Mouse (Mus musculus): Measurements from ENCODE around the gene Ccdc60. TPM values are rescaled to one million over a fixed set of nuclear protein-coding genes. Genes with fewer than 3 reads are reported as not detected.
A peak's percentile ranks its signal among the peaks of the same experiment; 100 is the strongest.

Ccdc60 gene
- polyA plus RNA-seq, 1 experiment from 2014 or later, result 3.1 TPM

GRCm38 (mm10) chr5:116221916-116222315 is 66.9 kb downstream of the Ccdc60 start:
- Histone ChIP-seq H3K9ac (no peak overlapping the region), H3K4me3 (replicated peaks; ENCODE audit: low read length) (no peak overlapping the region), H3K4me2 (replicated peaks) (no peak overlapping the region), H3K4me1 (replicated peaks; ENCODE audit: control insufficient read depth, insufficient read depth, low read length) (no peaks in the 10 kb centered on the region; the same call in 1 of the 2 replicates), H3K9me3 (ENCODE audit: control insufficient read depth, low read length) (no peaks in the 10 kb centered on the region), H3K36me3 (replicated peaks; ENCODE audit: control insufficient read depth, insufficient read depth) (no peaks in the 10 kb centered on the region), H3K27me3 (ENCODE audit: control insufficient read depth, insufficient read depth, low read length) (no peaks in the 10 kb centered on the region), H3K27ac (no peak overlapping the region)
- ATAC-seq (ENCODE audit: low FRiP score) (no peak), DNase-seq (ENCODE audit: low spot score) (no peak)
- WGBS, result 95% methylated on average over 3 of the region's 3 CpGs

DNA sequence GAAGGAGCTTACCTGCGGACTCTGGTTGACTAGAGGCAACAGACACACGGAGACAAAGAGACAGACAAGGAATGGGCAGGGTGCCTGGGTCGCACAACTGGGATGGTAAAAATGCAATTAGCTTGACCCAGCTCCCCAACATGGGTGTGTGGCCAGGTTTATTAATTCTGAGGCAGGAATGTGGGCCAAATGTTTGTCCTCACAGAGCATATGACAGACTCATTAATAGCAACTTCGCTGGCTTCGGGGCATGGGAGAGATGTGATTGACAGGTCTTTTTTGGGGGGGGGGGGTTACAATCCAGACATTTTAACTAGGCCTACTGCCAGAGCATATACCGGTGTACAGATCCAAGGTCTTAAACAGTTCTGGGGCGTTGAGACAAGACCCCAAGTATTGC is 69.5 kb downstream of the Ccdc60 start:
- no peak overlapping the region for H3K27ac ChIP-seq
- 64% methylated on average over 7 of the region's 7 CpGs for WGBS
- no peaks in the 10 kb centered on the region; the same call in 1 of the 2 replicates for H3K4me1 ChIP-seq (replicated peaks; ENCODE audit: control insufficient read depth, insufficient read depth, low read length)
- no peak overlapping the region for H3K4me3 ChIP-seq (replicated peaks; ENCODE audit: low read length)
- H3K36me3 ChIP-seq (replicated peaks; ENCODE audit: control insufficient read depth, insufficient read depth), result no peaks in the 10 kb centered on the region
- no peaks in the 10 kb centered on the region for H3K9me3 ChIP-seq (ENCODE audit: control insufficient read depth, low read length)
- H3K9ac ChIP-seq, result no peak overlapping the region
- ATAC-seq (ENCODE audit: low FRiP score), result no peak
- H3K27me3 ChIP-seq (ENCODE audit: control insufficient read depth, insufficient read depth, low read length), result no peaks in the 10 kb centered on the region
- DNase-seq (ENCODE audit: low spot score), result no peak
- no peak overlapping the region for H3K4me2 ChIP-seq (replicated peaks)

- H3K9ac ChIP-seq, result no peak overlapping the region
- no peak overlapping the region for H3K27ac ChIP-seq
- WGBS, result 62% methylated on average over 5 of the region's 5 CpGs
- DNase-seq (ENCODE audit: low spot score) (no peak), ATAC-seq (ENCODE audit: low FRiP score) (no peak)
- no peak overlapping the region for H3K4me2 ChIP-seq (replicated peaks)
- no peaks in the 10 kb centered on the region for H3K27me3 ChIP-seq (ENCODE audit: control insufficient read depth, insufficient read depth, low read length)
- no peaks in the 10 kb centered on the region for H3K9me3 ChIP-seq (ENCODE audit: control insufficient read depth, low read length)
- no peaks in the 10 kb centered on the region for H3K36me3 ChIP-seq (replicated peaks; ENCODE audit: control insufficient read depth, insufficient read depth)
- no peak overlapping the region for H3K4me3 ChIP-seq (replicated peaks; ENCODE audit: low read length)
- peaks cover 21% of the 10 kb centered on the region; the same call in 1 of the 2 replicates for H3K4me1 ChIP-seq (replicated peaks; ENCODE audit: control insufficient read depth, insufficient read depth, low read length)
These were observed 76.1 kb downstream of the Ccdc60 start for GRCm38 (mm10) chr5:116212706-116213105.

GRCm38 (mm10) chr5:116209378-116210091 is 79.2 kb downstream of the Ccdc60 start:
- no peak overlapping the region for H3K4me3 ChIP-seq (replicated peaks; ENCODE audit: low read length)
- H3K27ac ChIP-seq, result peak overlapping the region; percentile 54
- DNase-seq (ENCODE audit: low spot score), result no peak
- no peak overlapping the region for H3K4me2 ChIP-seq (replicated peaks)
- peaks cover 21% of the 10 kb centered on the region; the same call in 1 of the 2 replicates for H3K4me1 ChIP-seq (replicated peaks; ENCODE audit: control insufficient read depth, insufficient read depth, low read length)
- WGBS, result 22% methylated on average over 11 of the region's 11 CpGs
- H3K9me3 ChIP-seq (ENCODE audit: control insufficient read depth, low read length), result no peaks in the 10 kb centered on the region
- no peaks in the 10 kb centered on the region for H3K27me3 ChIP-seq (ENCODE audit: control insufficient read depth, insufficient read depth, low read length)
- peak; percentile 46; the same call in 1 of the 2 replicates for ATAC-seq (ENCODE audit: low FRiP score)
- no peak overlapping the region for H3K9ac ChIP-seq
- H3K36me3 ChIP-seq (replicated peaks; ENCODE audit: control insufficient read depth, insufficient read depth), result no peaks in the 10 kb centered on the region

DNA sequence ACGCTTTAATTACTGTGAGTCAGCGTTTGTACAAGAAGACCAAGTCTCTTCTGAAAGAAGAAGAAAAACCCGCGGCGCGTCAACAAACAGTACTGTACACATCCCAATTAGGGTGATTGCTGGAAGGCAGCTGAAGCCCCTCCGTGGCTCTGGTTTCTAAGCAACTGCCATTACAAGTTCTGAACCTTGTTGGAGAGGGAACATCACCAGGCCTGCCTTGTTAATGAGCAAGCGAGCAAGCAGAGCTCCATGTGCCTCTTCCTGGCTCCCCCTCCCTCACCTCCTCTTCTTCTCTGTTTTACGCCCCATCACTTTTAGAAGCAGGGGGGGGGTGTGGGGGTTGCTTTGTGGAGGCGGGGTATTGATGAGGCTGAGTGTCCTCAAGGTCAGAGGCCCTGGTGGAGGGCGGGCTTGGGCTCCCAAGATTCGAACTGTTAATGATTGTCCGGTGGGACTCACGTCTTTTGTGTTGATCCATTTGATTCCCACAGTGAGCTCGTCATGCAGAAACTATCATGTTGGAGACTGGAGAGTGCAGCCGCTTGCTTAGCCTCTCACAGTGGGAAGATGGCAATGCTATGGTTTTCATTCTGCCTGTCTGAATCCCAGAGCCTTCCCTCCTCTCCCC is 79.9 kb downstream of the Ccdc60 start:
- WGBS, result 10% methylated on average over 16 of the region's 16 CpGs
- no peak overlapping the region for H3K9ac ChIP-seq
- peak overlapping the region; percentile 33 for H3K27ac ChIP-seq
- H3K27me3 ChIP-seq (ENCODE audit: control insufficient read depth, insufficient read depth, low read length), result no peaks in the 10 kb centered on the region
- peak; percentile 74 for DNase-seq (ENCODE audit: low spot score)
- no peaks in the 10 kb centered on the region for H3K9me3 ChIP-seq (ENCODE audit: control insufficient read depth, low read length)
- no peaks in the 10 kb centered on the region for H3K36me3 ChIP-seq (replicated peaks; ENCODE audit: control insufficient read depth, insufficient read depth)
- H3K4me3 ChIP-seq (replicated peaks; ENCODE audit: low read length), result no peak overlapping the region
- H3K4me1 ChIP-seq (replicated peaks; ENCODE audit: control insufficient read depth, insufficient read depth, low read length), result peaks cover 21% of the 10 kb centered on the region; the same call in 1 of the 2 replicates
- ATAC-seq (ENCODE audit: low FRiP score), result peak; percentile 79
- H3K4me2 ChIP-seq (replicated peaks), result no peak overlapping the region

- H3K9ac ChIP-seq, result no peak overlapping the region
- H3K36me3 ChIP-seq (replicated peaks; ENCODE audit: control insufficient read depth, insufficient read depth), result no peaks in the 10 kb centered on the region
- no peaks in the 10 kb centered on the region for H3K27me3 ChIP-seq (ENCODE audit: control insufficient read depth, insufficient read depth, low read length)
- no peak overlapping the region for H3K4me2 ChIP-seq (replicated peaks)
- 67% methylated on average over 5 of the region's 5 CpGs for WGBS
- H3K4me1 ChIP-seq (replicated peaks; ENCODE audit: control insufficient read depth, insufficient read depth, low read length), result no peaks in the 10 kb centered on the region
- H3K27ac ChIP-seq, result no peak overlapping the region
- H3K4me3 ChIP-seq (replicated peaks; ENCODE audit: low read length), result no peak overlapping the region
- no peaks in the 10 kb centered on the region for H3K9me3 ChIP-seq (ENCODE audit: control insufficient read depth, low read length)
- DNase-seq (ENCODE audit: low spot score) (no peak), ATAC-seq (ENCODE audit: low FRiP score) (no peak)
These were observed 86.1 kb downstream of the Ccdc60 start for GRCm38 (mm10) chr5:116202692-116203091.

DNA sequence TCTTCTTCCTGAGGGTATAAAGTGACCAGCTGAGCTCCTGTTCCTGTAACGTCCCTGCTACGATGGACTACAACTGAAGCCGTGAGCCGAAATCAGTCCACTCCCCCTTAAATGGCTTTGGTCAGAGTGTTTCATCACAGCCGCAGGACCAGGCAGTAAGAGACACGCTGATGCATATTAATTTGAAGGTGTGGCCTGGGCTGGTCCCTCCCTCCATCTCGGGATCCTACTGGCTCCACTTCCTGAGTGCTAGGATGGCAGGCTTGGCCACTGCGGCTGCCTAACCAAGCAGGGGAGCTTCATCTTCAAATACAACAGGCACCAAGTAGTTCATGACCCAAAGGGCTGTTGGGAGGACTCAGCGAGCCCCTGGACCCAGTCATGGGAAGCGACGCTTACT is 94.3 kb downstream of the Ccdc60 start:
- no peak for DNase-seq (ENCODE audit: low spot score)
- Histone ChIP-seq H3K27me3 (ENCODE audit: control insufficient read depth, insufficient read depth, low read length) (no peaks in the 10 kb centered on the region), H3K4me3 (replicated peaks; ENCODE audit: low read length) (no peak overlapping the region), H3K9ac (no peak overlapping the region), H3K4me2 (replicated peaks) (no peak overlapping the region), H3K4me1 (replicated peaks; ENCODE audit: control insufficient read depth, insufficient read depth, low read length) (peaks cover 4% of the 10 kb centered on the region; the same call in 1 of the 2 replicates), H3K36me3 (replicated peaks; ENCODE audit: control insufficient read depth, insufficient read depth) (no peaks in the 10 kb centered on the region), H3K9me3 (ENCODE audit: control insufficient read depth, low read length) (no peaks in the 10 kb centered on the region), H3K27ac (no peak overlapping the region)
- 44% methylated on average over 11 of the region's 11 CpGs for WGBS
- no peak for ATAC-seq (ENCODE audit: low FRiP score)

- ATAC-seq (ENCODE audit: low FRiP score) (no peak), DNase-seq (ENCODE audit: low spot score) (no peak)
- Histone ChIP-seq H3K27ac (no peak overlapping the region), H3K27me3 (ENCODE audit: control insufficient read depth, insufficient read depth, low read length) (no peaks in the 10 kb centered on the region), H3K9ac (no peak overlapping the region), H3K4me2 (replicated peaks) (no peak overlapping the region), H3K4me3 (replicated peaks; ENCODE audit: low read length) (no peak overlapping the region), H3K4me1 (replicated peaks; ENCODE audit: control insufficient read depth, insufficient read depth, low read length) (peaks cover 4% of the 10 kb centered on the region; the same call in 1 of the 2 replicates), H3K9me3 (ENCODE audit: control insufficient read depth, low read length) (no peaks in the 10 kb centered on the region), H3K36me3 (replicated peaks; ENCODE audit: control insufficient read depth, insufficient read depth) (no peaks in the 10 kb centered on the region)
- 71% methylated on average over 9 of the region's 9 CpGs for WGBS
These were observed 96.1 kb downstream of the Ccdc60 start for GRCm38 (mm10) chr5:116192693-116193092.

DNA sequence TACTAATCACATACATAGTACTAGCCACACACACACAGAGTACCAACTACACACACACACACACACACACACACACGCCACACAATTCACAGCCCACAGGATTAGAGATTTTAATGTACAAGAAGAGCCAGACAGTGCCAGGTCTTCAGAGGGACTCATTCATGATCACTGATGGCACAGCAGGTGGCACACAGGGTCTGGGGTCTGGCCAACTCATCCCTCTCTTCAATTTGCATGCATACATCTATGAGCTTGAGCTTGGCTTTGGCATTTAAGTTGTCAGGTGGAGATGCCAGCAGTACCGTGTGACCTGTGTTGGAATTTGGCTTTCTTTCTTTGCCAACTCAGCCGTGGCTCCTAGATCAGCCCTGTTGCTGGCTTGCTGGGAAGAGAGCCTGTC is 97.2 kb downstream of the Ccdc60 start:
- Histone ChIP-seq H3K4me3 (replicated peaks; ENCODE audit: low read length) (no peak overlapping the region), H3K4me2 (replicated peaks) (no peak overlapping the region), H3K27me3 (ENCODE audit: control insufficient read depth, insufficient read depth, low read length) (no peaks in the 10 kb centered on the region), H3K27ac (no peak overlapping the region), H3K36me3 (replicated peaks; ENCODE audit: control insufficient read depth, insufficient read depth) (no peaks in the 10 kb centered on the region), H3K4me1 (replicated peaks; ENCODE audit: control insufficient read depth, insufficient read depth, low read length) (peaks cover 4% of the 10 kb centered on the region; the same call in 1 of the 2 replicates), H3K9ac (no peak overlapping the region), H3K9me3 (ENCODE audit: control insufficient read depth, low read length) (no peaks in the 10 kb centered on the region)
- ATAC-seq (ENCODE audit: low FRiP score) (no peak), DNase-seq (ENCODE audit: low spot score) (no peak)
- 74% methylated on average over 3 of the region's 3 CpGs for WGBS
